Mouse (Mus musculus): Measurements from ENCODE around the gene Ang4.

DNA sequence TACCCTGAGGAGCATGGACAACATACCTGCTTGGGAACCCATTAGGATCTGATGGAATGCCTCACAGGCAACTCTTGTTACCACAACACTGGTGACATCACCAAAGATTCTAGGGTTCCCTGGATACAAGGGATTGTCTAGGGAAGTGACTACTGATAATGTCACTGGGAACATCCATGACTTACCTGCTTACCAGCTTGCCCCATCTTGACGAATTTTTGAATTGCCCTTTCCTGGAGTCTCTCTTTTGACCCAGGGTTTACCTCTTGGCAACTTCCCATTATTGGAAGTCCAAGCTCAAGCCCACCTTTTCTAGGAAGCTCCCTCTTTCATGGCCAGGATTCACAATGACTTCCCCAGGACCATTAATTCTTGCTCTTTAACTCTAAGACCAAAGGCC is 56.3 kb downstream of the Ang4 start, which contains the start of gene Gm5800:
- TF ChIP-seq POLR2A (IDR thresholded peaks at IDR 0.05; ENCODE audit: low read depth, low read length) (no peak), CTCF (IDR thresholded peaks at IDR 0.05; ENCODE audit: extremely low read depth, insufficient read length, insufficient replicate concordance, low read depth, low read length) (no peak)

All from small intestine, adult 2 months (tissue).